Comparison of ENCODE assay signal across 8 mouse cellular contexts in genomic region chr11:96966914-96967543, GRCm38 (mm10). TPM values are rescaled to one million over a fixed set of nuclear protein-coding genes. Genes with fewer than 3 reads are reported as not detected.
DNase-seq lines count a peak whose midpoint lies in the region; ATAC-seq and TF ChIP-seq lines count a peak whose summit lies in the region.

No protein-coding gene starts in this region.

- ATAC-seq in limb, embryonic 12.5 days (ENCODE audit: insufficient number of reproducible peaks, insufficient read depth, low FRiP score, low TSS enrichment, low read depth), result no peak
- ATAC-seq in limb, embryonic 13.5 days (ENCODE audit: low FRiP score, low read depth), result no peak

- no peak for TF ChIP-seq POLR2A in bone marrow, adult 2 months (IDR thresholded peaks at IDR 0.05; ENCODE audit: borderline replicate concordance, control insufficient read depth, low read depth, low read length)

- no peak overlapping the region for H3K4me3 ChIP-seq in limb, embryonic 12.5 days (replicated peaks)
- no peak overlapping the region for H3K4me3 ChIP-seq in limb, embryonic 10.5 days
- H3K4me3 ChIP-seq in bone marrow, adult 2 months (replicated peaks; ENCODE audit: control insufficient read depth, low read depth, low read length), result peak overlapping the region; percentile 67
- no peak overlapping the region for H3K4me3 ChIP-seq in limb, embryonic 13.5 days

- no peak overlapping the region for H3K9ac ChIP-seq in limb, embryonic 12.5 days (replicated peaks)
- H3K9ac ChIP-seq in limb, embryonic 13.5 days, result no peak overlapping the region; the same call in 1 of the 2 replicates

- DNase-seq in limb, embryonic 10.5 days (ENCODE audit: low spot score), result no peak
- DNase-seq in splenic B cell, adult 2 months (ENCODE audit: low read depth, low spot score), result peak; percentile 60
- no peak for DNase-seq in layer of hippocampus, postnatal 14 days (ENCODE audit: low spot score in 2 of 2)
- no peak for DNase-seq in right cerebral cortex, adult 2 months (ENCODE audit: low spot score in 2 of 2)
- no peak for DNase-seq in cerebellum, postnatal 14 days

- 88% methylated on average over 13 of the region's 13 CpGs for WGBS in limb, embryonic 12.5 days
- WGBS in limb, embryonic 10.5 days, result 93% methylated on average over 13 of the region's 13 CpGs
- whole genome bisulfite sequencing in bone marrow, adult 2 months, result 3% methylated on average over 13 of the region's 13 CpGs
- 87% methylated on average over 13 of the region's 13 CpGs for WGBS in limb, embryonic 13.5 days

- H3K4me1 ChIP-seq in limb, embryonic 12.5 days (replicated peaks), result no peaks in the 10 kb centered on the region; the same call in 1 of the 2 replicates
- peaks cover 19% of the 10 kb centered on the region for H3K4me1 ChIP-seq in limb, embryonic 10.5 days
- peaks cover 14% of the 10 kb centered on the region for H3K4me1 ChIP-seq in bone marrow, adult 2 months (ENCODE audit: control insufficient read depth, insufficient read depth, low read length)
- peaks cover 21% of the 10 kb centered on the region for H3K4me1 ChIP-seq in limb, embryonic 13.5 days

- H3K9me3 ChIP-seq in limb, embryonic 12.5 days, result no peaks in the 10 kb centered on the region
- no peaks in the 10 kb centered on the region for H3K9me3 ChIP-seq in limb, embryonic 10.5 days (replicated peaks)
- H3K9me3 ChIP-seq in limb, embryonic 13.5 days, result no peaks in the 10 kb centered on the region

- H3K4me2 ChIP-seq in limb, embryonic 12.5 days, result no peak overlapping the region
- H3K4me2 ChIP-seq in limb, embryonic 13.5 days (replicated peaks), result 0 out of 2 replicates have a peak overlapping the region, but pooled peaks have one; percentile 4

- no peaks in the 10 kb centered on the region for H3K27me3 ChIP-seq in limb, embryonic 12.5 days
- no peaks in the 10 kb centered on the region for H3K27me3 ChIP-seq in limb, embryonic 10.5 days (ENCODE audit: low read depth, poor library complexity, severe bottlenecking)
- H3K27me3 ChIP-seq in limb, embryonic 13.5 days, result no peaks in the 10 kb centered on the region
- no peaks in the 10 kb centered on the region for H3K27me3 ChIP-seq in splenic B cell, adult 2 months (ENCODE audit: control insufficient read depth, insufficient read depth, low read length, poor library complexity, severe bottlenecking)

- peak overlapping the region; percentile 25; the same call in 1 of the 2 replicates for H3K27ac ChIP-seq in limb, embryonic 12.5 days
- H3K27ac ChIP-seq in limb, embryonic 10.5 days, result no peak overlapping the region
- peak overlapping the region; percentile 86 for H3K27ac ChIP-seq in bone marrow, adult 2 months (ENCODE audit: control insufficient read depth, insufficient read depth, low read depth, low read length, poor library complexity)
- no peak overlapping the region for H3K27ac ChIP-seq in limb, embryonic 13.5 days

- peaks cover 12% of the 10 kb centered on the region for H3K36me3 ChIP-seq in limb, embryonic 12.5 days
- H3K36me3 ChIP-seq in limb, embryonic 10.5 days, result peaks cover 15% of the 10 kb centered on the region
- H3K36me3 ChIP-seq in limb, embryonic 13.5 days, result peaks cover 11% of the 10 kb centered on the region
- H3K36me3 ChIP-seq in splenic B cell, adult 2 months (ENCODE audit: control insufficient read depth, insufficient read depth, low read length, poor library complexity, severe bottlenecking), result peaks cover 1% of the 10 kb centered on the region; the same call in 1 of the 2 replicates

- no peak for TF ChIP-seq CTCF in bone marrow, adult 2 months (IDR thresholded peaks at IDR 0.05; ENCODE audit: control insufficient read depth, insufficient read depth, low read length)

RNA-seq across cellular contexts. Expression of gene Sp2, which starts 15.7 kb away (rescaled TPM):
- 13.7 and 17.8 TPM in 2 replicates for polyA plus RNA-seq in limb, embryonic 12.5 days (2016; fragmentation: Nextera tagmentation; extraction: Ambion mirVana)
- polyA plus RNA-seq in limb, embryonic 10.5 days (2016; fragmentation: Nextera tagmentation; extraction: Ambion mirVana), result 26.1 and 28.1 TPM in 2 replicates
- polyA plus RNA-seq in bone marrow, adult 2 months (2011; ENCODE audit: insufficient read depth, insufficient read length, low replicate concordance, missing spikeins), result 14.6 and 16.9 TPM in 2 replicates
- 16.9 and 18.7 TPM in 2 replicates for polyA plus RNA-seq in limb, embryonic 13.5 days (2015; fragmentation: Nextera tagmentation; extraction: Ambion mirVana)
- 10 to 100 TPM; 12.3 to 13.5 TPM for total RNA-seq in layer of hippocampus, postnatal 14 days (2021)

RNA-seq across cellular contexts. Expression of gene Pnpo, which starts 23.2 kb away (rescaled TPM):
- 18.4 and 19.7 TPM in 2 replicates for polyA plus RNA-seq in limb, embryonic 12.5 days (2016; fragmentation: Nextera tagmentation; extraction: Ambion mirVana)
- polyA plus RNA-seq in limb, embryonic 10.5 days (2016; fragmentation: Nextera tagmentation; extraction: Ambion mirVana), result 31.3 and 33.0 TPM in 2 replicates
- 65.6 and 132 TPM in 2 replicates for polyA plus RNA-seq in bone marrow, adult 2 months (2011; ENCODE audit: insufficient read depth, insufficient read length, low replicate concordance, missing spikeins)
- polyA plus RNA-seq in limb, embryonic 13.5 days (2015; fragmentation: Nextera tagmentation; extraction: Ambion mirVana), result 21.2 and 25.0 TPM in 2 replicates
- 10 to 100 TPM; 33.0 to 36.7 TPM for total RNA-seq in layer of hippocampus, postnatal 14 days (2021)

RNA-seq across cellular contexts. Expression of gene Prr15l, which starts 39.1 kb away (rescaled TPM):
- 0.84 and 1.1 TPM in 2 replicates for polyA plus RNA-seq in limb, embryonic 12.5 days (2016; fragmentation: Nextera tagmentation; extraction: Ambion mirVana)
- polyA plus RNA-seq in limb, embryonic 10.5 days (2016; fragmentation: Nextera tagmentation; extraction: Ambion mirVana), result 0.58 and 0.71 TPM in 2 replicates
- not detected in 2 replicates for polyA plus RNA-seq in bone marrow, adult 2 months (2011; ENCODE audit: insufficient read depth, insufficient read length, low replicate concordance, missing spikeins)
- 0.60 and 0.97 TPM in 2 replicates for polyA plus RNA-seq in limb, embryonic 13.5 days (2015; fragmentation: Nextera tagmentation; extraction: Ambion mirVana)
- not detected for total RNA-seq in layer of hippocampus, postnatal 14 days (2021)

RNA-seq across cellular contexts. Expression of gene Sp6, which starts 46.2 kb away (rescaled TPM):
- 6.5 and 7.7 TPM in 2 replicates for polyA plus RNA-seq in limb, embryonic 12.5 days (2016; fragmentation: Nextera tagmentation; extraction: Ambion mirVana)
- 9.2 and 11.8 TPM in 2 replicates for polyA plus RNA-seq in limb, embryonic 10.5 days (2016; fragmentation: Nextera tagmentation; extraction: Ambion mirVana)
- polyA plus RNA-seq in bone marrow, adult 2 months (2011; ENCODE audit: insufficient read depth, insufficient read length, low replicate concordance, missing spikeins), result 1.00 TPM in 1 of 2 replicates, not detected in the other
- polyA plus RNA-seq in limb, embryonic 13.5 days (2015; fragmentation: Nextera tagmentation; extraction: Ambion mirVana), result 3.6 and 4.3 TPM in 2 replicates
- 1 to 10 TPM in 1 of 2 experiments, under 1 TPM in 1; 0.81 to 1.1 TPM for total RNA-seq in layer of hippocampus, postnatal 14 days (2021)

RNA-seq across cellular contexts. Expression of gene Cdk5rap3, which starts 50.7 kb away (rescaled TPM):
- 87.8 and 89.6 TPM in 2 replicates for polyA plus RNA-seq in limb, embryonic 12.5 days (2016; fragmentation: Nextera tagmentation; extraction: Ambion mirVana)
- 85.3 and 90.0 TPM in 2 replicates for polyA plus RNA-seq in limb, embryonic 10.5 days (2016; fragmentation: Nextera tagmentation; extraction: Ambion mirVana)
- polyA plus RNA-seq in bone marrow, adult 2 months (2011; ENCODE audit: insufficient read depth, insufficient read length, low replicate concordance, missing spikeins), result 16.4 and 39.4 TPM in 2 replicates
- polyA plus RNA-seq in limb, embryonic 13.5 days (2015; fragmentation: Nextera tagmentation; extraction: Ambion mirVana), result 87.0 and 92.3 TPM in 2 replicates
- total RNA-seq in layer of hippocampus, postnatal 14 days (2021), result 10 to 100 TPM; 41.2 to 47.2 TPM

Comparison
In these comparisons a context has a peak if more than half of its experiments do, and no peak if none do; other contexts are left out.
1. H3K27ac ChIP-seq: peak in limb, embryonic 12.5 days (single experiment) and bone marrow, adult 2 months (single experiment); none in limb, embryonic 10.5 days (single experiment) and limb, embryonic 13.5 days (single experiment).